Mouse (Mus musculus) NIH3T3 (cell line): ENCODE data around the gene Arglu1.
A peak's percentile ranks its signal among the peaks of the same experiment; 100 is the strongest.

ENCODE experiments used
- DNase-seq: peaks from one replicate; pipeline ENCODE4 v3.0.0-alpha.2; 2012; ENCODE audit warnings: low read depth

Arglu1 gene

DNA sequence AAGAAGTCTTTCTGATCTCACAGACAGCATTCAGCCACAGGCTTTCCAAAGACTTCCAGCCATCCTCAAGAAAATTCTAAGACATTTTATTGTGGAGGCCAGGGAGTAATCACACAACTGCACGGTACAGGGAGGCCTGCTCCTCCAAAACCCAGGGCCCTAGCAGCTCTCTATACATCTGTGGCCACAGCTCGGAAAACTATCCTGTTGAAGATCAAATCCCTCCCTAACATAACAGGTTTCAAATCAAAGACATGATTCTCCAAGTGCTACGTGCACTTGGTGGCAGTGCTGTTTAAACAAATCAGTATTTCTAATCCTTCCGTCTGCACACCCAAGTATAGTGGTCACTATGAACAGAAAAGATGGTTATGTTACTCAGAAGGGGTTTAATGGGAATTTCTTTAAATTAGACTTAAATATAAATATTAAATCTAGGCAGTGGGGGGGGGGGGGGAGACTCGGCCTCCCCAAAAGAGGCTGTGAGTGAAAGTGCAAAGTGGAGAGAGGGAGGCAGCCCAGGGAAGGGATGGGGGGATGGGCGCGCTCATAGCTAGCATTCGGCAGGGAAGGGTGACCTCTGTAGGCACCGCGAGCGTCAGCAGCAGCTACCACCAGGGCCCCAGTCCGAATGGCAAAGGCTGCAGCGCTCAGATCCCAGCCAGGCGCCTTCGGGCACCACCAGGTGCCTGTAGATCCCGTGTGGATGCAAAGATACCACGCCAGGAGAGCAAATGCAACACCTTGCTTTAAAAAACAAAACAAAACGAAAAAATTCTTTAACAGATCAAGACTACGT is 31.7 kb downstream of the Arglu1 start:
- peak; percentile 96 for DNase-seq

DNA sequence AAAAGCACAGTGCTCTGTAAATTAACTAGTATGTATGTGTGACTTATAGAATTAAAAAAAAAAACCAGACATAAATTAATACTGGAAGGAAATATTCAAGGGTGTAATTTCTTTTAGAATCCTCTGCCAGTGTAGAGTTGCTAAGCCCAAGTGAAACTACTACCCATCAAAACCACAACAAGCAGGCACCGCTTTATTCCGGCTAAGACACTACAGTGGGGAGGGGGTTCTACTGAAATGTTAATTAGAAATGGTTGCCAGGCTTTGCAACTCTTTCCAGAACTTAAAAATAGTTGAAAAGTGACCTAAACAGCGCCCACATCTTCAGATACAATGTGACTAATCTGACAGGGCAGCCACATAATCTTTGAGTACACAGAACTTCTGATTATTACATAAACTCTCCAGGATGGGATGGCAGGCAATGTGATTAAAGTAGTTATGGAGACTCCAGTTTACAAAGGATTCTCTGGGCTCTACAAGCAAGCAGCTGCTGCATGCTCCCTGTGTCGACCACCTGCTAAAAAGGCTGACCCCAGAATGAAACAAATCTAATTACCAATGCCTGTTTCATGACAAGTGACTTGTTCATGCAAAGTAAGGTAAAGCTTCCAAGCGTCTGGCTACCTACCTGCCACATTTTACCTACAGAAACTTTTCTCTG is 32.5 kb downstream of the Arglu1 start:
- peak; percentile 11 for DNase-seq

DNA sequence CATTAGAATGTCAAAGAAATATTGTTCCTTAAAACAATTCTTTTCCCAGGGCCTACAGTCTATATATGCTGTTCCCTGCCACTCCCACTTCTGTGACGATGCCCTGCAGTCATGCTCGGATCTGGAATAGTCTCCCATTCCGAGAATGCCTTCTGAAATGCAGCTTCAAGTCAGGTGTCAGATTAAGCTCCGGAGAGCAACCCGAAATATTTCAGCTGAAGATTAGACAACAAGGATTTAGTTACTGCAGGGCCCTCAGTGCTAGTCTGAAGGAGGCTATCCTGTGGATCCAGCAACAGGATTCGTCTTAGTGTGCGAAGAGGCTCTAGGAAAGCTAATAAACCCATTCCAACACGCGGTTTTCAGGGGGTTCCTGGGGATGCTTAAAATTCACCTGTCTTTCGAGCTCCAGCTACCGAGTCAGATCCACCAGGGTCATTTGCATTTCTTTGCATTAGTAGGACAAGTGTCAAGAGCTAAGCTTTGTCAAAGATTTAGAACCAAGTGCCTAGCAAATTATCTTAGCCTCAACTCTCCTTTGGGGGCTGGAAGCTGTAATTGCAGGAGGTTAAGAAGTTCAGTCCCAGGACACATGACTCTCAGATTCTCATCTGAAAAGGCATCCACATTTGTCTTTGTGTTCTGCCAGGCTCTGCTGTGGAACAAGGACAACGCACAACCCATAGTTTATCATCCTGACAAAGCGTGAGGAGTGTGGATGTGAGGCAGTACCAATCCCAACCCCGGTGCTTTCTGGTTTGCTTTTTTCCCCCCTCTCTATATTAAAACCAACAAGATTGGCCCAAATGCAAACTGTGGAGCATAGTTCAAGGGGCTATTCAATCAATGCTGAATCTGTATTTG is 33.5 kb downstream of the Arglu1 start:
- DNase-seq = peak; percentile 18

DNA sequence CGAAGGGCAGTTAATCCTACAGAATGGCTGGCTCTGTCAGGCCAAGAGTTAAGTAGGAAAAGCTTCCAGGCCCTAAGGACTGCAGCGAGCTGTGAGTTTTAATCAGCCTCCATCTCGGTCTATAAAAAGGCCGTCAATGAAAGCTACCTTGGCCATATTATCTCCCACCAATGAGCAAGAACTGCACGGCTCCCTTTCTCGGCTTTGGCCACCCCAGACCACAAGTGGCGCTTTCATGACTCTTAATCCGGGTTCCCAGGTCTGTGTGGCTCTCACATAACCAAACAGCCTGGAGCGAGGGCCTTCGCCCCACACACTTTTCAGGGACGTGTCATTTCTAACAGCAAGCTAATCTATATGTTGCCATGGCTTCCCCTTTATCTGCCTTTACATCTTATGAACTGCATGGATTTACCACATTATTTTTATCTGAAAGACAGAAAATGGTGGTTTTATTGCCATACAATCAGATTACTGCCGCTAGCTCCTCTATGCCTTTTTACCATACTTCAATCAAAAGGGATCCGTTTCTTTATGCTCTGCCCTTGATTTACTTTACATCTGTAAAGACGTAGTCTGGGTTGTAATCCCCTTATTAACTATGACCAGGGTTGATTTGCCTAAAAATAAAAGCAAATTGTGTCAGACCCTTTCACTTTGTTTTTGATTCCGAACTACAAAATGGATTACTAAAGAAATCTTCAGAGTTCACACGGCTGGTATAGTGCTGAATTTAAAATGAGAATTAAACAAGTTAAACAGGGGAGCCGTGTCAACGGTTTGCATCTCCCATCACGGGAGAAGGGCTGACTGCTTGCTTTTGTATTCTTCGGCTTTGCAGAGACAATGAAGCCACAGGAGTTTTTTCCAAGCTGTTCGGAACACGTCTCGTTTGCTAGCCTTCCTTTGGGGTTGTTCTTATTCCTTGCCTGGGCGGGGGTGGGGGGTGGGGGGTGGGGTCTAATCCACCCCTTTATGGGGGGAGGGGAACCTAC is 34.7 kb downstream of the Arglu1 start:
- DNase-seq = no peak

DNA sequence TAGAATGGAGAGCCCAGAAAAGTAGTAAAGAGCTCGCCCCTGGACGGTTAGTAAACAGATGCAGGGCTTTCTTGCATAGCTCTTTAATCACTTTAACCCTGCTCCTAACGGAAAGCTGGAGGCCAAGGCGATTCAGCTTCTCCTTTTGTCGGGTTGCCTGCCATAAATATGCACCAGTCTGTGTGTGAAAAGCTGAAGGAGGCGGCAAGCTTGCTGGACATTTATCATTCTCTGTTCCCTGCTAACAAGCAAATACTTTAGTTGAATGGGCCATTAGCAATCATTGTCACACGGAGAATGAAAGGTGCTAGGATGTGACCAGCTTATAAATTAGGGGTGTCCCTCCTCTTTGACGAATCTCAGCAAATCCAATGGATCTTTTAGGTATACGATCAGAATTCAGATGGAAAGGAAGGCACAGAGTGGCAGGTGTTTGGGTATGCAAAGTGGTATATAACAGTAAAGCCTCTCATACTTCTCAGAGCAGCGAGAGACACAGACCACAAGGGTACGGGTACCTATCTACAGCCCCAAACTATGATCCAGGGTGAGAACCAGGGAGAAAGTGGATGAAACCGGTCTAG is 36.3 kb downstream of the Arglu1 start:
- no peak for DNase-seq

DNA sequence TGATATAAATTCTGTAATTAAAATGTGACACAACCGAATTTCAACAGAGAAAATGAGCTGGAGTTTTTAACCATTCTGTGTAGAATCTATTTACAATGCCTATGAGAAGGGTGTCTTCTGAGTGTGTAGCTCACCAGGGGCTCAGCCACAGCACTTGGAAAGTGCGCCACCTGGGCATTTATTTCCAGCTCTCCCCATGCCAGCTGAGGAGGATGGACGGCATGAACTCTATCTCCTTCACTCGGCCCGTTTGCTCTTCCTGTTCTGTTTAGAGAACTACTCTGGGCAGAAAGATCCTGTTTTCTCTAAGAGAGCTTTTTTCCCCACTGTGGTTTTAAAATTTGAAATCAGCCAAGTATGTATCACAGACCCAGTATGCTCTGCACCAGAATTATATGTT is 37.0 kb downstream of the Arglu1 start:
- no peak for DNase-seq

DNA sequence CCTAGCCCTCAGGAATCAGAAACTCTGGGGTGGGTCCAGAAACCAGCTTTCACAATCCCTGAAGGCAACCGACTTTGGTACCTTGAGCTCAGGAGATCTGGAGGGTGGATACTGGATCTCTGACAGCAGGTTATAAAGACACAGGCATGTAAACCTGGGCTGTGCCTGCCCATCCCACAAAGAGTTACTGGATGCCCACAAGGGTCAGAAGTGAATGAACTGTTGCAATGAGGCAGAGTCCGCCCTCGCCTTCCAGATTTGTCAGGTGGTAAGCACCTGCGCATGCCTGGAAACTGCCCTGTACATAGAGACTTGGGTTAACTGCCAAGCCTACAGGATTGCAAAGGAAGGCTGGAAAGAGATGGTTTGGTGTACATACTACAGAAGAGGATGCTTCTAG is 37.9 kb downstream of the Arglu1 start:
- DNase-seq = no peak

DNA sequence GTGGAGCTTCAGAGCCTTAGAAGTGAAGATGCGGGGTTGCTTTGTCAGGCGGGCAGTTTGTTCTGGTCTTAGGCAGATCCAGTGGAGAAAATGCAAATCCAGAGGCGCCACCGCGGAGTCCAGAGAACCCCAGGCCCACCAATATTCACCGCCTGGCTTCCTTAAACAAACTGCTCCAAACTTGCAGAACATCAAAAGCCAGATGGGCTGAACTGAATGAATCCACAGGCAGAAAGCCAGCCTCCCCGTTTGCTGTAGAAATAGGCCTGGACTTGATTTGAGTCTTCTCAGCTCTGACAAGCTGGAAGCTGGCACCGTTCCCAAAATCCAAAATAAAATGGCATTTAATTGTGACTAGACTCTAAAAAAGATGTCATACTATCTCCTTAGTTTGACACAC is 40.4 kb downstream of the Arglu1 start:
- DNase-seq = peak; percentile 78

DNA sequence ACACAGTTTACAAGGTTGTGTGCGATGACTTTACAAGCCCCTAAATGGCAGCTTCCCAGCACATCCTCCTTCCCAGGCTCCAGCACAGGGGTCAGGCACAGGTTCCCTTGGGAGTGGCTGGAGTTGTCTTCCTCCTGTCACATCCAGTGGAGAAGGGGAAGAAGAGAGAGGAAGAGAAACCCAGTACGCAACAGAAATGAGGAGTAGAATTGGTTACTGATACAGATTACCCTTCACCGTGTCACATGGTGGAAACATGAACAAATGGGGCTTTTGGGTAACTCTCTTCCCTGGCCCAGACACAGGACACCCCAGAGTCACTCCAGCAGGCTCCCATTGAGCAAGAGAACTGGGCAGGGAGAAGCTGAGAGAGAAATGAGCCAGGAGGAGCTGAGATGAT is 40.8 kb downstream of the Arglu1 start:
- no peak for DNase-seq

DNA sequence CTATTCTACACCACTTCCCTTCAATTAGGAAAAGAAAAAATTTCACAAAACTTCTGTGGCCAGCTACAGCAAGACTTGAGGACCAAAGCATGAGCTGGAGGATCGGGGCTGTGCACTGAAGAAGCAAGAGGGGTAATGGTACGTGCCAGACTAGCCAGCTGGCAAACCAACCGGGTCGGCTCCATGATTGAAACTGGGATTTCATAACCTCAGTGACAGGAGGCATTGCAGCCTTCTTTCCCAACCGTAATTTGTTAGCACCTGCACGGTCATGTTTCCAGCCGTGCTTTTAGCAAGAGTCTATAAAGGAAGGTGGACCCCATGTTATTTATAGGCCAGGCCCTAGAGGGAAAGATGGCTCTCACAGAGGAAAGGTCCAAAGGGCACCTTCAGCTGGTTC is 41.6 kb downstream of the Arglu1 start:
- no peak for DNase-seq

DNA sequence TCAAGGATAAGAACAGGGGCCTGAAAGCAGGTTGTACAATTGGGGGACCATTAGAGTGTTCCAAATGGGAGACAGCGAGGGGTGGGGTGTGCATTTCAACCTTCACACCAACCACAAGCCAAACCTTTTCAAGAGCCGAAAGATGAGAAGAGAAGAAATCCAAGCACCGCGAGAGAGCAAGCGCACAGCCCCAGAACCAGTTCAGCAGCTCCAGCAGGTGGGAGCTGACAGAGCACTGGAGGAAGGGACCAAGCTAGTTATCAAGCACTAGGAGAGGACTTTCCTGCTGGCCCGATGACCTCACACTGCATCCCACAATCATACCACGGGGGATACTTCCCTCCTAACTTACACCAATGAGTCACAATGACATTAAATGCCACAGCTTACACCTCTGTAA is 42.5 kb downstream of the Arglu1 start:
- DNase-seq = no peak

DNA sequence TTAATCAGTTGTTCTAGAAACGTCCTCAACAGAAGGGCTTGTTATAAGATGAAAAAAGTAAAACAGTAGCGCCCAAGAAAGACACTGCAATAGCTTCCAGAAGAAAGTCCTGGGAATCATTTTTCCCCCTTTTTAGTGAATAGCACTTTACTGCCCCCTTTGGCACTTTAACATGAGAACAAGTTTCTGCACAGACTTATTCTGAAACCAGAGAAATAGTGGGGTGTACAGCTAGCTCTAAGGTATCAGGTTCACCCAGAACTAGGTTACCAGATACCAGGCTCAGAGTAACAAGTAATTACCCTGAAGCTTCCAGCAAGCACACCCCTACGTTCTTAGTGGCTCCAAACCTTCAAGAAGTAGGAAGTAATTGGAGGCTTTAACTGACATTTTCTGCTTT is 43.0 kb downstream of the Arglu1 start:
- peak; percentile 77 for DNase-seq

DNA sequence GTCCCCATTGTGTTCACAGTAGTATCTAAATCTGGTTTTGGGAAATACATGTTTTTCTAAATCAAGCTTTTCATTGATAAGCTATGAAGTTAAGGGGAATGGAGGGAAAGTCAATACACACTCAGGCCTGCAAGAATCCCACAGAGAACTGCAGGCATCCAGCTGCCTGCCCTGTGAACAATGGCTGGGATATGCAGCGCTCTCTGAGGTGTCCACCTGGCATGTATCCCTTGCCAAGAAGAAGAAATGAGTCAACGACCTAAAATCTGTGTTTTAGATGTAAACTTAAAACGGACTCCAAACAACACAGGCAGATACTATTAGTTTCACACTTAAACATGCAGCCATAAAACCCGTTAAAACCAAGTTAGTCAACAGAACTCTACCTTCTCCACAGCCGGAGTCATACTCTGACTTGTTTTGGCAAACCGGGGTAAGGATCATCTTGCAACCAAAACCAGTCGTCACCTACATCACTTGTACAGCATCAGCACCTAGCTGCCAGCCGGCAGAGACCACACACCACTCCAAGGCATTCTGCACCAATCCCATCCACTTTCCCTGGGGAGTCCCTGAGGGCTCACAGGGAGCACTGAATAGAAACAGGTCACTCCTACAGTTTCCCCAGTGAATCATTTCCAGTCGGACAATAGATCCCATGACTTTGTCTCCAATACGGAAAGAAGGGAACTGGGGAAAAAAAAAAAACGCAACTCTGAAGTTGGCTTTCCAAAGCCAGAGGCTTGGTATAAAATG is 46.0 kb downstream of the Arglu1 start:
- peak; percentile 72 for DNase-seq

DNA sequence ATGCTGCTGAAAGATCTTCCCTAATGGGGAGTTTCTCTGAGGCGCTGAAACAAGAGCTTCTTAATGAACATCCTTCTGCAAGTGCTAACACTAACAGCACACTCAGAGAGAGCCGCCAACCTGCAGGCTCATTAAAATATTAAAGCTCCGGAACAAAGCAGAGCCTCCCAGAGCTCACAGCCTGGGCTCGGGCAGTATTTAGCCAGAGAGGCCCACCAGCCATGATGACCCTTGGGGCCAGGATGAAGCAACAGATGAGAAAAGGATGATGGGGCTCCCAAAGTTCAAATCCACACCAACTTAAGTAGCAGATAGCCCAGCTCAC is 50.1 kb downstream of the Arglu1 start:
- DNase-seq = no peak

DNA sequence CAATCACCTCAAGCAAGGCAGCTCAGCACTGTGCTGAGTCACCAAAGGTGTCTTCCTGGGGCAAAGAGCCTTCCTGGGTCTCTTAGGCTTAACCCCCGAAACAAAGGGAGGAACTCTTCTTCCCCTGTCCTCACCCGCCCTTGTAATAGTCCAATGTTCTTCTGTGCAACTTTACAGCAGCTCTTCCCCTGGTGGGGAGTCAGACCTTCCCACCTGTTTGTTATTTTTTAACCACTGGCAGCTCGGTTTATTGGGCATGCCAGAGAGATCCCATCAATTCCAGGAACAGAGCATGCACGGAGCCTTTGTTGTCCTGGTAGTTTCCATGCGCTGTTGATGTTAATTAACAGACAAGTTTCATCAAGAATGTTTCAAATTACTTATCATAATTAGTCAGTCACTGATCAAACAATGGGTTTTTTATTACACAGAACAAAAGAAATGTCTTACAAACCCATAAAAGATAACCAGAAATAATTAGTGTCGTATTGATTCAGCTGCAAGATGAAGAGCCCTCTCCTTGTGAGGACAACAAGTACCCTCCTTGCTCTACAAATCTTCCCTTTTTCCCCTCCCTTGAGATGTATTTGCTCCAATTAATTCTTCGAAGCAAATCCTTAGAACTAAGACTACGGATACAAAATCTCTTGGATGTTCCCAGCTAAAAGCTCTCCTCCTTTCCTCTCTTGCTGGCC is 50.6 kb downstream of the Arglu1 start:
- no peak for DNase-seq

DNA sequence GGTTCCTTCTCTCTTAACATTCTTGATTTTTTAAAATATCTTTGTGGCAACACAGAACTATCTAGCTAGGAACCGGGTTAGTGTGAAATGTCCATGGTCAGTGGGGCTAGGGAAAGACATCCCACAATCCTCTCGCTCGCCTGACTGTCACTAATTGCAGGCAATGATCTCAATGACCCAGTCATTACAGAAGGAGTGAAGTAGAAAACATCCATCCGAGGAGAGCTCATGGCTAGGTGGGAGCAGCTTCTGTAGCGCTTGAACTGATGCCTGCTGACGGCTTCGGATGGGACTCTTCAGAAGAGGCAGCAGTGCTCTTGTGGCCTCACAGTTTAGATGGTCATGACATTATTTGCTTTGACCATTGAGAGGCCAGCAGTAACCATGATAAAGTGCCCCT is 58.9 kb downstream of the Arglu1 start:
- DNase-seq = no peak

DNA sequence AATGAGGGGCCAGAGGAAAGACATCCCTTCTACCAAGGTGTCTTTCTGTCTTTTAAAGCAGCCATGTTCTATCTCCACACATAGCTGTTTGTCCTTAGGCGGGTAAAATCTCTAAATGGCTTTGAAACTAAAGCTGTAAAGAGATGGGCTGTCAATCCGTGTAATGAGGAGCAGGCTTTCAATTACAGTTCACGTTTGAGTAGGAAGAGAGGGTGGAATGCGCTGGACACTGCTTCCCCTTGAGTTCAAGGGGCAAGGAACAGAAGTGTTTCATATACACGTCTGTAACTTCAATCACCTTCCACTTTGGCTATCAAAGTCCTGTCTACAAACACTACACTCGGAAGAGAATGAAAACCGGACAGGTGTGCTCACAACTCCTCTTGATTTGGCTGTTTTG is 66.3 kb downstream of the Arglu1 start:
- DNase-seq = no peak

DNA sequence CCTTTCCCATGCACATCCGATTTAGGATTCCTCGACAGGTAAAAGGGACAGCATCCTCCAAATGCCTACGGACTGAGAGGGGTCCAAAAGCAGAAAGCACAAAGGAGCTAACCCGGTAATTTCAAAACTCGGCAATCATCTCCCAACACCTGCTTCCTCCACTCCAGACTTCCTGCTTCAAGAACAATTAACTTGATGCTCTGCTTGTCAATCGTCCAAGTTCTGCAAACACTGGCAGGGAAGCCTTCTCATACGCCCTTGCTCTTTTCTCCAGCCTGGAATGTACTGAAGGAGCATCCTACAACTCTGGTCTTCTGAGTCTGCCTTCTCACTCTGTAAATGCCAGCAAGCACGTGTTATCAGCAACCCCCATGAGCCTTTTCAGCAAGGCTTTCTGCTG is 66.8 kb downstream of the Arglu1 start:
- DNase-seq = no peak

DNA sequence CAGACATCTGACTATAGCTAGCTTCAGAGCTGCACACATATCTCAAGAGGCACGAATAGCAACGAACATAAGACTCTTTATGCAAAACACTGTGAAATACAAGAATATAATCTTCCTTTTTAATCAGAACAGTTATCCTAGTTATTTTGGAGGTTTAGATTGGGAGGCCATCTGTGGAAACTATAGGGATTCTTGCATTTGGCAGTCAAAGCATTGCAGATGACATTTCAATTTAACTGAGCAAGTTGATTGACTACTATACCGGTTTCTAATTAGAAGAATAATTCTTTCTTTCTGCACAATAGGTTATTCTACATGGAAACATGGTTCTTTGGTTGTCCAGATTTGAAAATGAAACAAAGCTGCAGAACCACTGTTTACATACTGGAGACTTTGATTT is 67.8 kb downstream of the Arglu1 start:
- DNase-seq = no peak

DNA sequence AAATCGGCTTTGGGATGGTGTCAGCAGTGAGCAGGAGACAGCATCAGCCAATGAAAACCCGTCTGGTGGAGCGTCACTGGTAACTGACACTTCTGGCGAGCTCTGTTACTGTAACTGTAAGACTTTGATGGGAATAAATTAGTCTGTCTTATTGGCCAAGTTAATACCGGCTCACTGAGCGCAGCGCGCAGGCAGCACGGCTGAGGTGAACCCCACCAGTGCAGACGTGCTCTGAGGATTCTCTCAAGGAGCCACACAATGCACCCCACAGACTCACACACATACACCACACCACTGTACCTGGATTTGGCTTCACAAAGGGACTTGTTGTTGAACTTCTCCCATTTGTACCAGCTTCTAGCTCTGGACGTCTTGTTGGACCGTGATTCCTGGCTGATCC is 68.3 kb downstream of the Arglu1 start:
- DNase-seq = no peak
